Mouse (Mus musculus): ENCODE data around the gene Grik2.

DNA sequence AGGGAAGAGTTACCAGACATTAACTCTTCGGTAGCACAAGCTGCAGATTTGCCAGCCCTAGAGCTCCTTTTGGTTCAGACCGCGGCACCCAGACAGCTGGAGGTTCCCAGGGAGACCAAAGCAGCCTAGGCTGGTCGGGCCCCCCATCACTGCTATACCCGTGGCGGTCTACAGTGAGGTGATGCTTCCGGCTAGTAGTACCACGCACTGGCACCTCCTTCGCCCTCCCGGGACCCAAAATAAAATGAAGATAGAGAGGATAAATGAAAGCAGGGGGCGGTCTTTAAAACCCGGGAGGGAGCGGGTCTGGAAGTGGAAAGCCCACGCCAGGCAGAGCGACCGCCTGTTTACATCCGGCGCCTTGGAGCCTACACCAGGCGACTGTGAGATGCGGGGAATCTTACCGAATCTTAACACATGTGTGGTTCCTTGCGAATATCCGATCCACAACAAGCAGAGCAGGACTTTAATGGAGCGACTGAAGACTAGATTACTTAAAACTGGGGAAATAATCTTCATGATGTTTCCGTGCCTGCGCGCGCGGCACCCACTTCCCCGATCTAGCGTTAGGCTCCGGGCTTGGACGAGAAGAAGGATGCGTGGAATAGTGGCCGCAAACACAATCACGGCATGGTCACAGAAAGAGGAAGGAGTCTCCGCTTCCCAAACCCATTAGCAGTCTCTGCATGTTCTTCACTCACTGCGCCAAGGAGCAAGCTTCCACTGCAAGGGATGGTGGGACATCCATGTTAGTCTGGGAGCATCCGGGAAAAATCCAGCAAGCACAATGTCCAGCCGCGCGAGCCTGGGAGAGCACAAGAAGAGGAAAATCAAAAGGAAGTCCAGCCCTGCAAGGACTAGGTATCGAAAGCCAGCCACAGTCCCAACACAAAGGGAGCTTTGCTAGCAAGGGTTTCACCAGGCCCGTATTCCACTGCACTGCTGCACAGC lies 5.5 kb downstream of the Grik2 start:
- TF ChIP-seq POLR2A (IDR thresholded peaks at IDR 0.05; ENCODE audit: borderline replicate concordance, low read depth, low read length), result no peak
- no peak for TF ChIP-seq CTCF (IDR thresholded peaks at IDR 0.05; ENCODE audit: low read depth, low read length)

Data from bone marrow macrophage, adult 2 months (primary cell).